Mouse (Mus musculus): ENCODE data around the gene Coq7. TPM values are rescaled to one million over a fixed set of nuclear protein-coding genes. Genes with fewer than 3 reads are reported as not detected.

Coq7 gene
- polyA plus RNA-seq, 2 experiments: 60.3 to 97.4 TPM

DNA sequence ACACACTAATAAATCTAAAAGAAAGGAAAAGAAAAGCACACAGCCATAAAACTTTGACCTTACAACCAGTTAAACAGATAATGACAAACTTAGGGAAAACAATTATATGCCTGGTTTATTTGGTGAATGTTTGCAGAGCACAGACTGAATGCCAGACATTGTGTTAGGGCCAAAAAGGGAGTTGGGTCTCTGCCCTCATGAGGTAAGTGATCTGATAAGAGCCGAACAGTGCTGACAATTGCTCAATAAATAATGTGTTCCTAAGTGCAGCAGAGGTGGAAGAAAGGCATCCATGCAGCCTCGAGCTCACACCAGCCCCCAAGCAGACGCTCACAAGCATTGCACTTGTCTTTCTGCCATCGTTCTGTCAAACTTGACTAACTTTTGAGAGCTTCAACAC, 68.7 kb downstream of the Coq7 start:
- Histone ChIP-seq H3K9ac (ENCODE audit: low read depth, low read length, severe bottlenecking) (no peak overlapping the region), H3K27me3 (ENCODE audit: control insufficient read depth, insufficient read depth, low read length) (no peaks in the 10 kb centered on the region), H3K27ac (replicated peaks; ENCODE audit: low read depth, low read length) (no peak overlapping the region), H3K4me3 (replicated peaks; ENCODE audit: low read length) (no peak overlapping the region), H3K36me3 (ENCODE audit: control insufficient read depth, insufficient read depth, low read length) (no peaks in the 10 kb centered on the region), H3K4me1 (ENCODE audit: control insufficient read depth, insufficient read depth, low read length) (no peaks in the 10 kb centered on the region), H3K4me2 (replicated peaks; ENCODE audit: low read depth, low read length, severe bottlenecking) (no peak overlapping the region), H3K9me3 (ENCODE audit: control insufficient read depth, low read length) (no peaks in the 10 kb centered on the region)
- TF ChIP-seq POLR2A (IDR thresholded peaks at IDR 0.05; ENCODE audit: borderline replicate concordance, extremely low read depth, insufficient read depth, insufficient read length): no peak
- no peak for DNase-seq (ENCODE audit: low spot score)
- WGBS: 42% methylated on average over 4 of the region's 4 CpGs
- no peak for ATAC-seq (ENCODE audit: low FRiP score, low read depth)

- H3K27ac ChIP-seq (replicated peaks; ENCODE audit: low read depth, low read length): no peak overlapping the region
- H3K9me3 ChIP-seq (ENCODE audit: control insufficient read depth, low read length): no peaks in the 10 kb centered on the region
- TF ChIP-seq POLR2A (IDR thresholded peaks at IDR 0.05; ENCODE audit: borderline replicate concordance, extremely low read depth, insufficient read depth, insufficient read length): no peak
- H3K4me2 ChIP-seq (replicated peaks; ENCODE audit: low read depth, low read length, severe bottlenecking): no peak overlapping the region
- ATAC-seq (ENCODE audit: low FRiP score, low read depth) (no peak), DNase-seq (ENCODE audit: low spot score) (no peak)
- 46% methylated on average over 11 of the region's 11 CpGs for WGBS
- H3K27me3 ChIP-seq (ENCODE audit: control insufficient read depth, insufficient read depth, low read length): no peaks in the 10 kb centered on the region
- no peaks in the 10 kb centered on the region for H3K4me1 ChIP-seq (ENCODE audit: control insufficient read depth, insufficient read depth, low read length)
- H3K4me3 ChIP-seq (replicated peaks; ENCODE audit: low read length): no peak overlapping the region
- no peak overlapping the region for H3K9ac ChIP-seq (ENCODE audit: low read depth, low read length, severe bottlenecking)
- no peaks in the 10 kb centered on the region for H3K36me3 ChIP-seq (ENCODE audit: control insufficient read depth, insufficient read depth, low read length)
Observed at GRCm38 (mm10) chr7:118462818-118463762, 70.1 kb downstream of the Coq7 start.

DNA sequence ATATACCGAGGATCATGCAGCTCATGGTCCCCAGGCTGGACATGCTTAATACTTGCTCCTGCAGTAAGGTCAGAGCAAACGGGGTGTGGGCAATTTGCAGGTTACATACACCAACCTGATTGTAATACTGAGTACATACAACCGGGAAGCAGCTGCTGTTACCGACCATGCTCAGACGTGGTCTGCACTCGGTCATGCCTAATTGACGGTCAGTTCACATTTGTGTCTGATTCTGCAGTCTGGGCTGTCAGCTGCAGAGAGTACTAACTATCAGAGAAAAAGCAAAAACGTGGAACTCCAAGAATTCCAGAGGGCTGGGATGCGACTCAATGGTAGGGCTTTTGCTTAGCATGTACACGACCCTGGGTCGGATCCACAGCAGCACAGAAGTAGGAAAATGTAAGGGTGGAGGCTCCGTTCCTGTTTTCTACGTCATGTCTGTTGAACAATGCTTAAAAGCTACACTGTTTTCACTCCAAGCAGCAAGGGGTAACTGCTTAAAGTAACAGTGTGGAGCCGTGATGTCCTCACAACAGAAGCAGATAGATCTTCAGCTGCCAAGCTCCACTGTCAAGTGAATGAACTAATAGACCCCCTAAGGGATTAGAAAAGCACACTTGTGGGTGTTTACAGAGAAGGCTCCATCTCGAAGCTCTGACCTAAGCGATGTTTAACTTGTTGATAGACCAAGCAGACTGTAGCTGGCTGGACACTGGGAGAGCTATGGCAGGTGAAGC, 71.6 kb downstream of the Coq7 start:
- H3K27ac ChIP-seq (replicated peaks; ENCODE audit: low read depth, low read length): no peak overlapping the region
- H3K4me3 ChIP-seq (replicated peaks; ENCODE audit: low read length): no peak overlapping the region
- DNase-seq (ENCODE audit: low spot score) (no peak), ATAC-seq (ENCODE audit: low FRiP score, low read depth) (no peak)
- no peaks in the 10 kb centered on the region for H3K4me1 ChIP-seq (ENCODE audit: control insufficient read depth, insufficient read depth, low read length)
- no peak overlapping the region for H3K9ac ChIP-seq (ENCODE audit: low read depth, low read length, severe bottlenecking)
- H3K27me3 ChIP-seq (ENCODE audit: control insufficient read depth, insufficient read depth, low read length): no peaks in the 10 kb centered on the region
- H3K4me2 ChIP-seq (replicated peaks; ENCODE audit: low read depth, low read length, severe bottlenecking): no peak overlapping the region
- H3K36me3 ChIP-seq (ENCODE audit: control insufficient read depth, insufficient read depth, low read length): no peaks in the 10 kb centered on the region
- WGBS: 63% methylated on average over 16 of the region's 16 CpGs
- H3K9me3 ChIP-seq (ENCODE audit: control insufficient read depth, low read length): no peaks in the 10 kb centered on the region
- no peak for TF ChIP-seq POLR2A (IDR thresholded peaks at IDR 0.05; ENCODE audit: borderline replicate concordance, extremely low read depth, insufficient read depth, insufficient read length)

Other genes starting within 250 kb of the Coq7 start
- gene Syt17, start 85.1 kb downstream of the Coq7 start, polyA plus RNA-seq (2012; rRNA removed): 2.0 and 2.3 TPM in 2 replicates
- gene Syt17, start 85.1 kb downstream of the Coq7 start, polyA plus RNA-seq (2014; fragmentation: Nextera tagmentation; extraction: Ambion mirVana): 1.6 and 1.7 TPM in 2 replicates
- 18.1 and 20.7 TPM in 2 replicates for gene Itpripl2, start 41.4 kb downstream of the Coq7 start, polyA plus RNA-seq (2012; rRNA removed)
- 5.5 and 5.7 TPM in 2 replicates for gene Itpripl2, start 41.4 kb downstream of the Coq7 start, polyA plus RNA-seq (2014; fragmentation: Nextera tagmentation; extraction: Ambion mirVana)
- 4.0 and 4.6 TPM in 2 replicates for gene Tmc7, start 51.4 kb upstream of the Coq7 start, polyA plus RNA-seq (2012; rRNA removed)
- 4.4 and 4.5 TPM in 2 replicates for gene Tmc7, start 51.4 kb upstream of the Coq7 start, polyA plus RNA-seq (2014; fragmentation: Nextera tagmentation; extraction: Ambion mirVana)
- gene Tmc5, start 63.9 kb upstream of the Coq7 start, polyA plus RNA-seq (2012; rRNA removed): 0.29 and 0.32 TPM in 2 replicates
- 0.15 and 0.37 TPM in 2 replicates for gene Tmc5, start 63.9 kb upstream of the Coq7 start, polyA plus RNA-seq (2014; fragmentation: Nextera tagmentation; extraction: Ambion mirVana)
- 72.4 and 153 TPM in 2 replicates for gene Gde1, start 172.4 kb upstream of the Coq7 start, polyA plus RNA-seq (2012; rRNA removed)
- 81.3 and 89.9 TPM in 2 replicates for gene Gde1, start 172.4 kb upstream of the Coq7 start, polyA plus RNA-seq (2014; fragmentation: Nextera tagmentation; extraction: Ambion mirVana)
- gene Ccp110, start 179.2 kb upstream of the Coq7 start, polyA plus RNA-seq (2012; rRNA removed): 39.0 and 42.6 TPM in 2 replicates
- 8.8 and 10.8 TPM in 2 replicates for gene Ccp110, start 179.2 kb upstream of the Coq7 start, polyA plus RNA-seq (2014; fragmentation: Nextera tagmentation; extraction: Ambion mirVana)
- gene Vps35l, start 206.9 kb upstream of the Coq7 start, polyA plus RNA-seq (2012; rRNA removed): 48.8 and 59.8 TPM in 2 replicates
- gene Vps35l, start 206.9 kb upstream of the Coq7 start, polyA plus RNA-seq (2014; fragmentation: Nextera tagmentation; extraction: Ambion mirVana): 65.8 and 67.1 TPM in 2 replicates

Measured in limb, embryonic 14.5 days (tissue).